Mouse (Mus musculus) neural tube, embryonic 15.5 days (tissue): Measurements from ENCODE around the gene Cldn1. TPM values are rescaled to one million over a fixed set of nuclear protein-coding genes. Genes with fewer than 3 reads are reported as not detected.
A peak's percentile ranks its signal among the peaks of the same experiment; 100 is the strongest.

Source experiments
- ATAC-seq: fragments of 200-750 bp; cut with Nextera tagmentation; 2 replicates; pipeline ENCODE4 v1.8.0; 2017; ENCODE audit warnings: mild to moderate bottlenecking, moderate TSS enrichment, moderate library complexity; ENCODE audit not compliant: low FRiP score
- H3K27ac ChIP-seq: fragments of 300-500 bp; sonication (generic); replicated peaks from 2 replicates; pipeline ENCODE4 v1.5.1; 2015; ENCODE audit warnings: mild to moderate bottlenecking, inconsistent platforms
- H3K27me3 ChIP-seq: fragments of 300-500 bp; sonication (generic); replicated peaks from 2 replicates; pipeline ENCODE4 v1.6.1; 2015; ENCODE audit warnings: inconsistent platforms
- H3K36me3 ChIP-seq: fragments of 300-500 bp; sonication (generic); 2 replicates; pipeline ENCODE4 v1.6.1; 2015; ENCODE audit warnings: inconsistent platforms
- H3K4me1 ChIP-seq: fragments of 300-500 bp; sonication (generic); 2 replicates; pipeline ENCODE4 v1.6.1; 2015; ENCODE audit warnings: inconsistent platforms
- H3K4me2 ChIP-seq: fragments of 300-500 bp; sonication (generic); 2 replicates; pipeline ENCODE4 v1.6.1; 2015; ENCODE audit warnings: inconsistent platforms, mild to moderate bottlenecking, moderate library complexity
- H3K4me3 ChIP-seq: fragments of 300-500 bp; sonication (generic); replicated peaks from 2 replicates; pipeline ENCODE4 v1.5.1; 2015; ENCODE audit warnings: mild to moderate bottlenecking, inconsistent platforms
- H3K9ac ChIP-seq: fragments of 300-500 bp; sonication (generic); replicated peaks from 2 replicates; pipeline ENCODE4 v1.6.1; 2015; ENCODE audit warnings: mild to moderate bottlenecking, inconsistent platforms
- H3K9me3 ChIP-seq: fragments of 300-500 bp; sonication (generic); replicated peaks from 2 replicates; pipeline ENCODE4 v1.6.1; 2016; ENCODE audit warnings: inconsistent platforms
- WGBS: fragments of 180-500 bp; shearing (Covaris S2); methylation state at CpG from one replicate; pipeline ENCODE4 v1.1.7; 2015; ENCODE audit warnings: mixed read lengths; 5-methylcytosine and 5-hydroxymethylcytosine counted together
- polyA plus RNA-seq: library from polyadenylated mRNA; unstranded; fragments of >200 nt; fragmentation: Nextera tagmentation; extraction: Ambion mirVana; gene quantifications from 2 replicates; pipeline ENCODE4 v1.2.1, GENCODE M21; 2015

Gene Cldn1
- polyA plus RNA-seq, 1 experiment from 2014 or later, result 4.4 TPM

GRCm38 (mm10) chr16:26360694-26361093, 10.9 kb downstream of the Cldn1 start:
- no peaks in the 10 kb centered on the region for H3K9me3 ChIP-seq
- H3K27ac ChIP-seq, result no peak overlapping the region
- ATAC-seq, result no peak
- no peak overlapping the region for H3K4me3 ChIP-seq
- H3K4me2 ChIP-seq, result no peak overlapping the region
- H3K27me3 ChIP-seq, result no peaks in the 10 kb centered on the region
- no peaks in the 10 kb centered on the region for H3K36me3 ChIP-seq
- H3K4me1 ChIP-seq, result peaks cover 7% of the 10 kb centered on the region; the same call in 1 of the 2 replicates
- H3K9ac ChIP-seq, result no peak overlapping the region
- 23% methylated on average over 3 of the region's 3 CpGs for WGBS

- 39% methylated on average over 4 of the region's 4 CpGs for WGBS
- no peak overlapping the region for H3K4me3 ChIP-seq
- no peak overlapping the region for H3K27ac ChIP-seq
- ATAC-seq, result peak; percentile 38; the same call in 1 of the 2 replicates
- peaks cover 7% of the 10 kb centered on the region; the same call in 1 of the 2 replicates for H3K4me1 ChIP-seq
- no peak overlapping the region for H3K9ac ChIP-seq
- no peak overlapping the region for H3K4me2 ChIP-seq
- no peaks in the 10 kb centered on the region for H3K36me3 ChIP-seq
- no peaks in the 10 kb centered on the region for H3K27me3 ChIP-seq
- no peaks in the 10 kb centered on the region for H3K9me3 ChIP-seq
Measured at GRCm38 (mm10) chr16:26359619-26360018, 12.0 kb downstream of the Cldn1 start.

- ATAC-seq, result no peak
- Histone ChIP-seq H3K36me3 (no peaks in the 10 kb centered on the region), H3K4me3 (no peak overlapping the region), H3K27me3 (no peaks in the 10 kb centered on the region), H3K27ac (no peak overlapping the region), H3K9me3 (no peaks in the 10 kb centered on the region), H3K9ac (no peak overlapping the region), H3K4me2 (no peak overlapping the region), H3K4me1 (peaks cover 7% of the 10 kb centered on the region; the same call in 1 of the 2 replicates)
- 97% methylated on average over 5 of the region's 5 CpGs for WGBS
Measured at GRCm38 (mm10) chr16:26358898-26359297, 12.7 kb downstream of the Cldn1 start.

- ATAC-seq, result no peak
- Histone ChIP-seq H3K4me3 (no peak overlapping the region), H3K27me3 (no peaks in the 10 kb centered on the region), H3K4me2 (no peak overlapping the region), H3K27ac (no peak overlapping the region), H3K36me3 (no peaks in the 10 kb centered on the region), H3K4me1 (peaks cover 7% of the 10 kb centered on the region; the same call in 1 of the 2 replicates), H3K9me3 (no peaks in the 10 kb centered on the region), H3K9ac (no peak overlapping the region)
- WGBS, result 74% methylated on average over 5 of the region's 5 CpGs
Measured at GRCm38 (mm10) chr16:26357863-26358780, 13.5 kb downstream of the Cldn1 start.

- WGBS, result 81% methylated on average over 1 of the region's 1 CpGs
- ATAC-seq, result no peak
- Histone ChIP-seq H3K9ac (no peak overlapping the region), H3K4me2 (no peak overlapping the region), H3K9me3 (no peaks in the 10 kb centered on the region), H3K27ac (no peak overlapping the region), H3K27me3 (no peaks in the 10 kb centered on the region), H3K4me1 (peaks cover 7% of the 10 kb centered on the region; the same call in 1 of the 2 replicates), H3K4me3 (no peak overlapping the region), H3K36me3 (no peaks in the 10 kb centered on the region)
Measured at GRCm38 (mm10) chr16:26355513-26355912, 16.1 kb downstream of the Cldn1 start.

GRCm38 (mm10) chr16:26350786-26351185, 20.9 kb downstream of the Cldn1 start:
- WGBS, result 90% methylated on average over 4 of the region's 4 CpGs
- no peak overlapping the region for H3K4me2 ChIP-seq
- no peaks in the 10 kb centered on the region for H3K4me1 ChIP-seq
- H3K27me3 ChIP-seq, result no peaks in the 10 kb centered on the region
- H3K36me3 ChIP-seq, result no peaks in the 10 kb centered on the region
- no peak overlapping the region for H3K27ac ChIP-seq
- no peak overlapping the region for H3K9ac ChIP-seq
- no peaks in the 10 kb centered on the region for H3K9me3 ChIP-seq
- no peak for ATAC-seq
- no peak overlapping the region for H3K4me3 ChIP-seq

GRCm38 (mm10) chr16:26348809-26349208, 22.8 kb downstream of the Cldn1 start:
- Histone ChIP-seq H3K4me3 (no peak overlapping the region), H3K4me2 (no peak overlapping the region), H3K27ac (no peak overlapping the region), H3K27me3 (no peaks in the 10 kb centered on the region), H3K9me3 (no peaks in the 10 kb centered on the region), H3K4me1 (no peaks in the 10 kb centered on the region), H3K36me3 (no peaks in the 10 kb centered on the region), H3K9ac (no peak overlapping the region)
- ATAC-seq, result no peak
- WGBS, result 90% methylated on average over 1 of the region's 1 CpGs

- H3K4me1 ChIP-seq, result no peaks in the 10 kb centered on the region
- no peak for ATAC-seq
- H3K4me3 ChIP-seq, result no peak overlapping the region
- no peaks in the 10 kb centered on the region for H3K36me3 ChIP-seq
- WGBS, result 86% methylated on average over 7 of the region's 7 CpGs
- H3K4me2 ChIP-seq, result no peak overlapping the region
- H3K9me3 ChIP-seq, result no peaks in the 10 kb centered on the region
- no peak overlapping the region for H3K9ac ChIP-seq
- H3K27ac ChIP-seq, result no peak overlapping the region
- H3K27me3 ChIP-seq, result no peaks in the 10 kb centered on the region
Measured at GRCm38 (mm10) chr16:26316281-26316680, 55.4 kb downstream of the Cldn1 start.

GRCm38 (mm10) chr16:26314815-26315214, 56.8 kb downstream of the Cldn1 start:
- Histone ChIP-seq H3K36me3 (no peaks in the 10 kb centered on the region), H3K4me2 (no peak overlapping the region; the same call in 1 of the 2 replicates), H3K27ac (no peak overlapping the region), H3K27me3 (no peaks in the 10 kb centered on the region), H3K4me1 (no peaks in the 10 kb centered on the region), H3K4me3 (no peak overlapping the region), H3K9me3 (no peaks in the 10 kb centered on the region), H3K9ac (no peak overlapping the region)
- WGBS, result 73% methylated on average over 13 of the region's 13 CpGs
- ATAC-seq, result no peak

- no peak overlapping the region for H3K4me3 ChIP-seq
Measured at GRCm38 (mm10) chr16:26309402-26309801, 62.2 kb downstream of the Cldn1 start.

More at GRCm38 (mm10) chr16:26309402-26309801, 62.2 kb downstream of the Cldn1 start:
- Histone ChIP-seq H3K4me1 (no peaks in the 10 kb centered on the region), H3K9me3 (no peaks in the 10 kb centered on the region), H3K36me3 (no peaks in the 10 kb centered on the region), H3K4me2 (no peak overlapping the region), H3K27ac (no peak overlapping the region), H3K27me3 (no peaks in the 10 kb centered on the region), H3K9ac (no peak overlapping the region)
- WGBS, result 62% methylated on average over 2 of the region's 2 CpGs
- ATAC-seq, result no peak
